Mouse (Mus musculus) myocyte (in vitro differentiated cells): Measurements from ENCODE around the gene Usp24.

Source experiments
- CEBPB ChIP-seq: IDR thresholded peaks from 2 replicates; pipeline ENCODE4 v1.6.1; 2011; ENCODE audit warnings: mild to moderate bottlenecking, moderate library complexity; ENCODE audit not compliant: poor library complexity, insufficient read depth, severe bottlenecking
- E2F4 ChIP-seq: IDR thresholded peaks from one replicate; pipeline ENCODE4 v1.6.1; 2011; ENCODE audit warnings: mild to moderate bottlenecking, control low read depth, moderate library complexity; ENCODE audit not compliant: insufficient read depth
- MAX ChIP-seq: IDR thresholded peaks from one replicate; pipeline ENCODE4 v1.6.1; 2011; ENCODE audit warnings: low read depth, mild to moderate bottlenecking, control low read depth
- MYOD1 ChIP-seq, 3 experiments: IDR thresholded peaks; one replicate each; pipeline ENCODE4 v1.6.1; 2011; ENCODE audit warnings: control low read depth in 2 of 3, low read depth in 2 of 3, mild to moderate bottlenecking in 2 of 3, moderate library complexity in 1 of 3; ENCODE audit not compliant: insufficient read length in 2 of 3, control insufficient read depth in 1 of 3
- MYOG ChIP-seq, 3 experiments: IDR thresholded peaks; one replicate each; pipeline ENCODE4 v1.6.1; 2011; ENCODE audit warnings: control low read depth in 2 of 3, low read depth in 2 of 3, mild to moderate bottlenecking in 2 of 3; ENCODE audit not compliant: insufficient read length in 2 of 3, control insufficient read depth in 1 of 3, insufficient read depth in 1 of 3
- POLR2A ChIP-seq: IDR thresholded peaks from one replicate; pipeline ENCODE4 v1.6.1; 2011; ENCODE audit warnings: low read depth, mild to moderate bottlenecking, control low read depth, moderate library complexity; ENCODE audit not compliant: insufficient read length
- POLR2AphosphoS2 ChIP-seq: IDR thresholded peaks from one replicate; pipeline ENCODE4 v1.6.1; 2011; ENCODE audit warnings: low read depth, control low read depth; ENCODE audit not compliant: insufficient read length
- SRF ChIP-seq: IDR thresholded peaks from one replicate; pipeline ENCODE4 v1.6.1; 2011; ENCODE audit warnings: low read depth; ENCODE audit not compliant: control insufficient read depth, insufficient read length
- TCF12 ChIP-seq: IDR thresholded peaks from one replicate; pipeline ENCODE4 v1.6.1; 2011; ENCODE audit warnings: mild to moderate bottlenecking, control low read depth; ENCODE audit not compliant: poor library complexity, insufficient read depth, severe bottlenecking
- USF1 ChIP-seq: IDR thresholded peaks from one replicate; pipeline ENCODE4 v1.6.1; 2011; ENCODE audit warnings: low read depth, mild to moderate bottlenecking, control low read depth, moderate library complexity

GRCm38 (mm10) chr4:106318208-106318607, 2.2 kb downstream of the Usp24 start:
- TF ChIP-seq MYOG (IDR thresholded peaks at IDR 0.05; ENCODE audit: control insufficient read depth in 1 of 3, insufficient read depth in 1 of 3, insufficient read length in 2 of 3, low read depth in 2 of 3) (no peak), E2F4 (no peak), MAX (no peak), POLR2A (no peak), POLR2AphosphoS2 (no peak), MYOD1 (IDR thresholded peaks at IDR 0.05; ENCODE audit: control insufficient read depth in 1 of 3, insufficient read length in 2 of 3, low read depth in 2 of 3) (no peak), CEBPB (no peak), TCF12 (no peak), SRF (no peak), USF1 (no peak)
